Mouse (Mus musculus) heart, embryonic 16.5 days (tissue): ENCODE results near the gene Tmbim1. TPM values are rescaled to one million over a fixed set of nuclear protein-coding genes. Genes with fewer than 3 reads are reported as not detected.
A peak's percentile ranks its signal among the peaks of the same experiment; 100 is the strongest.

ENCODE experiments used
- ATAC-seq: fragments of 200-750 bp; cut with Nextera tagmentation; replicated peaks from 2 replicates; pipeline ENCODE4 v1.8.0; 2017; ENCODE audit warnings: moderate number of reproducible peaks; ENCODE audit not compliant: insufficient read depth, low FRiP score; ENCODE audit errors: extremely low read depth
- H3K27ac ChIP-seq: fragments of 300-500 bp; sonication (generic); 2 replicates; pipeline ENCODE4 v1.5.1; 2014; ENCODE audit warnings: mild to moderate bottlenecking, low read length, control low read depth, moderate library complexity
- H3K27me3 ChIP-seq: fragments of 300-500 bp; sonication (generic); 2 replicates; pipeline ENCODE4 v1.6.1; 2014; ENCODE audit warnings: low read length, mixed read lengths; ENCODE audit not compliant: control insufficient read depth, insufficient read depth
- H3K36me3 ChIP-seq: fragments of 300-500 bp; sonication (generic); 2 replicates; pipeline ENCODE4 v1.6.1; 2014; ENCODE audit not compliant: control insufficient read depth, insufficient read depth
- H3K4me1 ChIP-seq: fragments of 300-500 bp; sonication (generic); 2 replicates; pipeline ENCODE4 v1.6.1; 2014; ENCODE audit warnings: low read length, mixed read lengths; ENCODE audit not compliant: control insufficient read depth, insufficient read depth
- H3K4me2 ChIP-seq: fragments of 300-500 bp; sonication (generic); 2 replicates; pipeline ENCODE4 v1.6.1; 2014; ENCODE audit warnings: low read depth, mild to moderate bottlenecking, control low read depth, low read length
- H3K4me3 ChIP-seq: fragments of 300-500 bp; sonication (generic); 2 replicates; pipeline ENCODE4 v1.5.1; 2014; ENCODE audit warnings: mild to moderate bottlenecking, control low read depth, low read length
- H3K9ac ChIP-seq: fragments of 300-500 bp; sonication (generic); 2 replicates; pipeline ENCODE4 v1.6.1; 2014; ENCODE audit warnings: low read length, control low read depth
- H3K9me3 ChIP-seq: fragments of 300-500 bp; sonication (generic); replicated peaks from 2 replicates; pipeline ENCODE4 v1.6.1; 2016; ENCODE audit warnings: low read length; ENCODE audit not compliant: control insufficient read depth
- WGBS: fragments of 180-500 bp; shearing (Covaris S2); extraction: QIAGEN DNeasy Blood & Tissue Kit; methylation state at CpG from one replicate; pipeline ENCODE4 v1.1.7; 2014; 5-methylcytosine and 5-hydroxymethylcytosine counted together
- polyA plus RNA-seq: library from polyadenylated mRNA; unstranded; fragments of >200 nt; fragmentation: Nextera tagmentation; extraction: Ambion mirVana; gene quantifications from 2 replicates; pipeline ENCODE4 v1.2.1, GENCODE M21; 2015

The Tmbim1 gene
- polyA plus RNA-seq, 1 experiment from 2014 or later = 51.4 TPM

DNA sequence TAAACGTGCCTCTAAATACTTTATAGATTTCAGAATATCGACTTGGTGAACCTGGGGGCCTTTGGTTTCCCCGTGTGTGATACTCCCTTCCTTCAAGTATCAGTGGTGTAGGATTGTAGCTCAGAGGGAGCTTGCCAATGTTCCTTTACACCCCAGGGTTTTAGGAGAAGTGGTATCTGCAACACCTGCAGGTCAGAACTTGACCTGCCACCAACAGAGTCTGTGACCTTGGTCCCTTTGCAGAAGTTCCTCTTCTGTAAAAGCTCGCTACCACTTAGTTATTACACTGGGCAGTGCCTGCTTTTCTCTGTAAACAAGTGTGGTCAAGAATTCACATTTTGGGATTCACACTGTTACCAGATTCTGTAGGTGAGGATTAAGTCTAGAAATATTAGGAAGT lies 55.3 kb downstream of the Tmbim1 start:
- Histone ChIP-seq H3K4me1 (peaks cover 31% of the 10 kb centered on the region), H3K9ac (no peak overlapping the region), H3K4me3 (no peak overlapping the region), H3K36me3 (peaks cover 39% of the 10 kb centered on the region), H3K27ac (0 out of 2 replicates have a peak overlapping the region, but pooled peaks have one; percentile 18), H3K9me3 (no peaks in the 10 kb centered on the region), H3K27me3 (no peaks in the 10 kb centered on the region), H3K4me2 (no peak overlapping the region)
- 85% methylated on average over 4 of the region's 4 CpGs for WGBS
- ATAC-seq = no peak

DNA sequence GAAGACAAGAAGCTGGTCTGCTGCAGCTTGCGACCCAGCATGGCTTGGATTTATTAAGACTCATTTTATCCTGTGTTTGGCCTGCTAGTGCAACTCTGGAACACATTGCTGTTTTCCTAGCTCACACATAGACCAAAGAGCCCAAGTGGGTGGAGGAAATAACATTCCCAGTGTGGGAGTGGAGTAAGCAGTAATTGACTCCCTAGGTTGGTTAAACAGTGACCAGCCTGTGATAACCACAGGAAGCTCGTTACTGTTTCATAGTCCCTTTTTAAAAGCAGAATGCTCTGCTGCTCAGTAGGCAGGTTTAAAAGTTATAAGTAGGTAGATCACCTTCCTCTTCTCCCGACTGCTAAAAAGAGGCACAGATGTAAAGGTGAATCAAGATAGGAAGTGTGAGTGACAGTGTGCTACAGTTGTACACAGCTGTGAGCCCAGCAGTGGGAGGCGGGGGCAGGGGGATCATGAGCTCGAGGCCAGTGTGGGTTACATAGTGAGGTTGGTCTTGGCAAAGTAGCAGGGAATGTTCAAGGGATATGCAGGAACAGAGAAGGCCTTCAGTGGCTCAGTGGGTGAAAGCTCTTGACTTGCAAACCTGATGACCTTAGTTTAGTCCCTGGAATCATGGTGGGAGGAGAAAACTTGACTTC lies 56.0 kb downstream of the Tmbim1 start:
- ATAC-seq = no peak
- no peaks in the 10 kb centered on the region for H3K9me3 ChIP-seq
- no peak overlapping the region for H3K4me2 ChIP-seq
- H3K36me3 ChIP-seq = peaks cover 39% of the 10 kb centered on the region
- H3K27ac ChIP-seq = peak overlapping the region; percentile 86
- H3K27me3 ChIP-seq = no peaks in the 10 kb centered on the region
- WGBS = 56% methylated on average over 5 of the region's 5 CpGs
- peaks cover 35% of the 10 kb centered on the region for H3K4me1 ChIP-seq
- H3K9ac ChIP-seq = no peak overlapping the region
- no peak overlapping the region for H3K4me3 ChIP-seq

DNA sequence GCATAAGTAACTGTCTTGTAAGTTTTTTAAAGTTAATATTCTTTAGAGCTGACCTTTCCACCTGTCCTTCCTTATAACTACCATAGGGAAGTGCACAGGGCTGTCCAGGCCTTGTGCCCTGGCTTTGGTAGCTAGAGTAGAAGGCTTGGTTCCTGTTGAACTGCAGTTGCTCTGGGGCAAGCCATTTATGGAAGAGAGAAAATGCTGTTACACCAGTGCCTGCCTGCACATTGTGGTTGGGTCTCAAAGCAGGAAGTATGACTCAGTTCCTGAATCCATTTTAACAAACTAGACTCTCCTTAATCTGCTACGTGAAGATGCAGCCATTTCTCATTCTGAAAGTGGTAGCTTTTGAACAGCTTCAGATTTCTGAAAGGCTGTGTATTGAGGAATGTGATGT lies 56.6 kb downstream of the Tmbim1 start:
- H3K4me1 ChIP-seq = peaks cover 39% of the 10 kb centered on the region
- 31% methylated on average over 1 of the region's 1 CpGs for WGBS

DNA sequence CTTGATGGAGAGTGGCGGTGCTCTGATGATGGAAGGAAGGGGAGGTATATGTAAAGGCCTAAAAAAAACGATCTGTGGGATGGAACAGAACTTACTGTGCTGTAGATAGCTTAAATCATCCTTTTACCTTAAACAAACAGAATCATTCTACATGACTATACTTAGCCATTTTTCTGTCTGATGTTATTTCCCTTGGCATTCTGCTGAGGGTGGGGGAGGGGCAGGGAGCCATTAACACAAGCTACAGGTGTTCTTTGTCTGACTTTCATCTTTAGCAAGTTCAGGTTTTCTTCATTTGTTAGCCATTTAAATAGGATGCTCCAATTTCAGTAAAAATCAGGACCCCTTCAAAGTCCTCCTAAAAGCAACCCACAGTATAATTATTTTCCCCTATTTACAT lies 59.9 kb downstream of the Tmbim1 start:
- no peaks in the 10 kb centered on the region for H3K27me3 ChIP-seq
- H3K9ac ChIP-seq = no peak overlapping the region
- no peak for ATAC-seq
- peaks cover 12% of the 10 kb centered on the region; the same call in 1 of the 2 replicates for H3K36me3 ChIP-seq
- H3K27ac ChIP-seq = no peak overlapping the region
- no peak overlapping the region for H3K4me3 ChIP-seq
- no peaks in the 10 kb centered on the region for H3K9me3 ChIP-seq
- WGBS = 69% methylated on average over 2 of the region's 2 CpGs
- no peak overlapping the region for H3K4me2 ChIP-seq
- peaks cover 46% of the 10 kb centered on the region for H3K4me1 ChIP-seq

More for the DNA sequence above, 56.6 kb downstream of the Tmbim1 start:
- peak; percentile 78 for ATAC-seq
- peaks cover 37% of the 10 kb centered on the region for H3K36me3 ChIP-seq
- H3K9ac ChIP-seq = no peak overlapping the region
- peak overlapping the region; percentile 86 for H3K27ac ChIP-seq
- H3K4me2 ChIP-seq = no peak overlapping the region
- H3K27me3 ChIP-seq = no peaks in the 10 kb centered on the region
- no peaks in the 10 kb centered on the region for H3K9me3 ChIP-seq
- no peak overlapping the region for H3K4me3 ChIP-seq

DNA sequence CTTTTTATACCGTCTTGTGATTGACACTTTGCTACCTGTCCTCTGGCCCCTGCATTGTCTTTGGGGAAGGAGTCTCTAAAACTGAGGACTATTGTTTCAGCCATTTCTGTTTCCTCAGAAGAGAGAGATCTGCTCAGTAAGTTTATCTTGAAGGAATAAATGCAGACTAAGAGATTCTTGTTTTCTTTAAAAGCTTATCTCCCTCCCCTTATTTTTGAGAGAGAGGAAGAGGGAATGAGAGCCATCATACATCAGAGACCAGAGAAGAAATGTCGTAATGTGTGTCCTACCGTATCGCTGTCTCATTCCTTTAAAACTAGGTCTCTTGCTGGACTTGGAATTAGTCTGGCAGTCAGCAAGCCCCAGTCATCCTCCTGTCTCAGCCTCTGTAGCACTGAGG lies 64.6 kb downstream of the Tmbim1 start:
- peak overlapping the region; percentile 82 for H3K27ac ChIP-seq
- H3K4me1 ChIP-seq = peaks cover 52% of the 10 kb centered on the region
- no peaks in the 10 kb centered on the region for H3K27me3 ChIP-seq
- peak overlapping the region; percentile 77 for H3K4me2 ChIP-seq
- no peak for ATAC-seq
- 31% methylated on average over 4 of the region's 4 CpGs for WGBS
- no peak overlapping the region for H3K4me3 ChIP-seq
- peak overlapping the region; percentile 34 for H3K9ac ChIP-seq
- 0 out of 2 replicates have a peak, but pooled peaks cover under 1% of the 10 kb centered on the region for H3K36me3 ChIP-seq
- H3K9me3 ChIP-seq = no peaks in the 10 kb centered on the region

DNA sequence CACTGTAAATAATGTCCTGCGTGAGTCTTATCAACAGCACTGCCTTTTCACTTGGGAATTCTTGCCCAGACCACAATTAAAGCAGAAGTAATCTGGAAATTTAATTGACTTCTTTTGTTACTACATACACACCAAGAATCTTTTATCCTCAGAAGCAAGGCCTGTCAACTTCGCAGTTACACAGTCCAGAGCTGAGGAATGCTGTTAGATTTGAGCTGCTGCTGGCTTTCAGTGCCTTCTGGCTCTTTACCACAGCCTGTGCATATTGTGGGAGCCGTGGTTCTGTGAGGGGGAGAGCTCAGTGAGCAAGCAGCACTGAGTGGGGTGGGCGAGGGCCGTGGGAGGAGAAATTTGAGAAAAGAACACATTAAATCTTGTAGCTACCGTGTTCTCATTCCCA lies 65.1 kb downstream of the Tmbim1 start:
- Histone ChIP-seq H3K27ac (peak overlapping the region; percentile 82), H3K4me1 (peaks cover 49% of the 10 kb centered on the region)

DNA sequence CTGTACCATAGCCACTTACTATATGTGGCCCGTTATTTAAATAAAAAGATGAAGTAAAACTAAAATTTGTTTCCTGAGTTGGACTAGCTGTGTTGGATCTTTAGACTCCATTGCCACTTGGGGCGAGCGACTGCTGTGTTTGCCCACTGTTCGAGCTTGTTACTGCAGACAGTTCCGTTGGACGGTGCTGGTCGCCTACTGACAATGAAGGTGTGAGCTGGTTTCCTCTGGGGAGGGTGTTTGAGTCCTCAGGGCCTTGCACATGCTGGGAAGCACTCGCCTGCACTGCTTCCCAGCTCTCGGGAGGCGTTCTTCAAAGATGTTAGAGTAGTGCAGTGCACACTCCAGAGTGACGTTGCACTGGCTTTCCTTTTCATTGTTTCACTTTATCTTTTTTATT lies 65.8 kb downstream of the Tmbim1 start:
- H3K4me1 ChIP-seq = peaks cover 45% of the 10 kb centered on the region
- WGBS = 12% methylated on average over 11 of the region's 11 CpGs

More for the DNA sequence above, 65.1 kb downstream of the Tmbim1 start:
- H3K9ac ChIP-seq = peak overlapping the region; percentile 34
- no peaks in the 10 kb centered on the region for H3K36me3 ChIP-seq
- H3K27me3 ChIP-seq = no peaks in the 10 kb centered on the region
- 13% methylated on average over 6 of the region's 6 CpGs for WGBS
- 0 out of 2 replicates have a peak, but pooled peaks have one; percentile 43 for ATAC-seq
- H3K4me3 ChIP-seq = peak overlapping the region; percentile 9; the same call in 1 of the 2 replicates
- H3K9me3 ChIP-seq = no peaks in the 10 kb centered on the region
- H3K4me2 ChIP-seq = peak overlapping the region; percentile 77

DNA sequence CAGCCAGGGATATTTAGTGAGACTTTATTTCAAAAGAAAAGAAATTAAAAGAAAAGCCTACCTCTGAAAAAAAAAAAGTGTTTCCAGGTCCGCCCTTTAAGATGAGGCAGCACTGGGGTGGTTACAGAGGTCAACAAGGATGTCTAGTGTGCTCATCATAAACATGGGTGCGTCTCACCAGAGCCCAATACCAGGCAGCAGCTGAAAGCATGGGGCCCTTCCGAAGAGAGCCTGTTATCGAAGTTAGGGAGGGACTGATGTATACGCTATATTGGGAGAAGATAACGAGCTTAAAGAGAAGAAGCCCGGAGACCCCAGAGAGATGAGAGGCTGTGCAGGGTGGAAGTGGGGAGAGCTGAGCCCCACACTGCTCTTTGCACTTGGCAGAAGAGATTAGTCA lies 66.3 kb downstream of the Tmbim1 start:
- H3K4me1 ChIP-seq = peaks cover 40% of the 10 kb centered on the region
- peak overlapping the region; percentile 77 for H3K4me2 ChIP-seq
- H3K9ac ChIP-seq = peak overlapping the region; percentile 56
- H3K36me3 ChIP-seq = no peaks in the 10 kb centered on the region
- H3K27ac ChIP-seq = peak overlapping the region; percentile 82
- H3K4me3 ChIP-seq = peak overlapping the region; percentile 67
- no peaks in the 10 kb centered on the region for H3K9me3 ChIP-seq
- no peaks in the 10 kb centered on the region for H3K27me3 ChIP-seq
- ATAC-seq = no peak
- 14% methylated on average over 7 of the region's 7 CpGs for WGBS

More for the DNA sequence above, 65.8 kb downstream of the Tmbim1 start:
- peak overlapping the region; percentile 56 for H3K9ac ChIP-seq
- H3K27ac ChIP-seq = peak overlapping the region; percentile 82
- ATAC-seq = no peak
- peak overlapping the region; percentile 67 for H3K4me3 ChIP-seq
- no peaks in the 10 kb centered on the region for H3K9me3 ChIP-seq
- H3K4me2 ChIP-seq = peak overlapping the region; percentile 77
- no peaks in the 10 kb centered on the region for H3K27me3 ChIP-seq
- no peaks in the 10 kb centered on the region for H3K36me3 ChIP-seq
